Mouse (Mus musculus) gastrocnemius, adult 18-20 months (tissue): Measurements from ENCODE around the gene Acly. TPM values are rescaled to one million over a fixed set of nuclear protein-coding genes. Genes with fewer than 3 reads are reported as not detected.
"Not testable (repeated sequence)": the region's sequence is repeated elsewhere in the genome, so short reads cannot be mapped to it uniquely, and the experiment has no call there.

Experiments used
- DNase-seq: peaks from one replicate; pipeline ENCODE4 v3.0.0; 2021; ENCODE audit warnings: low spot score
- total RNA-seq, 2 experiments: library from RNA; stranded (reverse); gene quantifications; 2 replicates each; pipeline ENCODE4 v1.2.3; 2021

Gene Acly
- total RNA-seq, 2 experiments from 2014 or later: 9.5 to 12.2 TPM

- no peak for DNase-seq
Observed at GRCm38 (mm10) chr11:100546955-100547354, 19.2 kb upstream of the Acly start.

DNA sequence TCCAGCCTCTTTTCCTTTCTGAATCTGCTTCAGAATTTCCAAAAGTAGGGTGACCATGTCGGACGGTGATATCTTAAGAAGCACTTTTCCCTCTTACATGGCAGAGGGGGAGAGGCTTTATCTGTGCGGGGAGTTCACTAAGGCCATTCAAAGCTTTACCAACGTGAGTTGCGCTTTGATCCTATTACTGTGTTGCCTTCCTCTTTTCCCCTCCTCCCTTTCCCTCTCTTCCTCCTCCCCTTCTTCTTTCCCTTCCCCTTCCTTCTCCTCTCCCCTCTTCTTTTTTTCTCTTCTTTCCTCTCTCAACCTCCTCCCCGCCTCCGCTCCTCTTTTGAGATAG is 17.9 kb upstream of the Acly start:
- no peak for DNase-seq

- DNase-seq: peak; percentile 90
Observed at GRCm38 (mm10) chr11:100544832-100545745, 17.3 kb upstream of the Acly start, which contains the start of gene Ttc25. TSS of gene Ttc25 (plus strand) at chr11:100545607.

- no peak for DNase-seq
Observed at GRCm38 (mm10) chr11:100541577-100541976, 13.8 kb upstream of the Acly start.

DNA sequence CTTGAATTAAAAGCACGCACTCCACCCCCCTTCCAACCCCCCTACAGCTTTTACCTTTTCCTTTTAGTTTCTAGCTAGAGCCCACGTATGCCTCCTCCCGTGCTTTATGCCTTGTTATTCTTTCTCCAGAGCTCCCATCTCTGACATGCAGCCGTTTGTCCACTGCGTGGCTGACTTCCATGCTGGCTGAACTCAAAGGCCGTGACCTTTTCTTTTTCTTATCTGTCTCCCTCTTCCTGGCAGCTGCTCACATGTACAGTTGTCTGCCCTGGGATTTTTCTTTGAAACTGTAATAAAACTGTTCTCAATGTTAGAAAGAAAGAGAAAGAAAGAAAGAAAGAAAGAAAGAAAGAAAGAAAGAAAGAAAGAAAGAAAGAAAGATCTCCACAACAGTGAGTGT is 13.2 kb upstream of the Acly start:
- no peak for DNase-seq

GRCm38 (mm10) chr11:100536466-100536865 is 8.7 kb upstream of the Acly start:
- no peak for DNase-seq

DNA sequence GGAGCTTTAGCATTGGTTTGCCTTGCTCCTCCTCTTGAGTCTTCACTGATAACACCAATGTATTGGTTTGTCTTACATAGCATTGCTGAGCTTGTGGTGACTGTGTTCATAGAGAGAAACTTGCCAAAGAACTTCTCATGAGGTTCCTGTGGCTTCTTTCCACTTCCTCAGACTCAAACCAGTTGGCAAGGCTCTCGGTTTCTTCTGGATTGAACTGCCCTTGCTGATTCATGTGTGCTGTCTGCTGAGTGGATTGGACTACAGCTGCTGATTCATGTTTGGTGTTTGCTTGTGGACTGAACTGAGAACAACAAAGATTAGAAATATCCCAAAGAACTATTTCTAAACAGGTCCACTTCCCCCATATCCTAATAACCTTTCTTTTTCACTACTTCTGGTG is 8.2 kb upstream of the Acly start:
- no peak for DNase-seq

- not testable (repeated sequence) for DNase-seq
Observed at GRCm38 (mm10) chr11:100534821-100535220, 7.0 kb upstream of the Acly start.

DNA sequence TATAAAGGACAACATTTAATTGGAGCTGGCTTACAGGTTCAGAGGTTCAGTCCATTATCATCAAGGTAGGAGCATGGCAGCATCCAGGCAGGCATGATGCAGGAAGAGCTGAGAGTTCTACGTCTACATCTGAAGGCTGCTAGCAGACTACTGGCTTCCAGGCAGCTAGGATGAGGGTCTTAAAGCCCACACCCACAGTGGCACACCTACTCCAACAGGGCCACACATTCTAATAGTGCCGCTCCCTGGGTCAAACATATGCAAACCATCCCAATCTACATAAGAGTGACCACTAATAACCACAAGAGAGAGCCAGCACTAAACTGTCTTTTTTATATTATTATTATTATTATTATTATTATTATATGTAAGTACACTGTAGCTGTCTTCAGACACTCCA is 6.6 kb upstream of the Acly start:
- not testable (repeated sequence) for DNase-seq

DNA sequence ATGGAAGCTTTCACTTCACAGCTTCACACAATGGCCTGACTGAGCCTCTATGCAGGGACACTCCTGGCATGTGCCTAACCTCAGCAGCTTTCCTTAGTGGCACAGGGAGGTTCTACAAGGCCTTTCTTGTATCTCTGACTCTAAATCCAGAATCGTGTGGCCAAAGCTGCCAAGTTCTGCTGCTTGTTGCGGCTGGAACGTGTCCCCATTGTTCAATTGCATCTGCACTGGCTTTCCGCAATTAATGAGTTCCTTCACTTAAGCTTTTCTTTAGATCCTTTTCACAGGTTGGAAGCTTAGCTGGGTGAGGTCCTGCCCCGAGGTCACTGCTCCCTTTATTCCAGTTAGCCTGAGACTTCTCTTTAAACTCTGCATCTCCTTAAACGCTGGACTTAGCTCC is 6.1 kb upstream of the Acly start:
- no peak for DNase-seq

GRCm38 (mm10) chr11:100528375-100529165 is 770 bp upstream of the Acly start:
- DNase-seq: no peak

- DNase-seq: peak; percentile 41
Observed at GRCm38 (mm10) chr11:100527066-100527457, 738 bp downstream of the Acly start.

DNA sequence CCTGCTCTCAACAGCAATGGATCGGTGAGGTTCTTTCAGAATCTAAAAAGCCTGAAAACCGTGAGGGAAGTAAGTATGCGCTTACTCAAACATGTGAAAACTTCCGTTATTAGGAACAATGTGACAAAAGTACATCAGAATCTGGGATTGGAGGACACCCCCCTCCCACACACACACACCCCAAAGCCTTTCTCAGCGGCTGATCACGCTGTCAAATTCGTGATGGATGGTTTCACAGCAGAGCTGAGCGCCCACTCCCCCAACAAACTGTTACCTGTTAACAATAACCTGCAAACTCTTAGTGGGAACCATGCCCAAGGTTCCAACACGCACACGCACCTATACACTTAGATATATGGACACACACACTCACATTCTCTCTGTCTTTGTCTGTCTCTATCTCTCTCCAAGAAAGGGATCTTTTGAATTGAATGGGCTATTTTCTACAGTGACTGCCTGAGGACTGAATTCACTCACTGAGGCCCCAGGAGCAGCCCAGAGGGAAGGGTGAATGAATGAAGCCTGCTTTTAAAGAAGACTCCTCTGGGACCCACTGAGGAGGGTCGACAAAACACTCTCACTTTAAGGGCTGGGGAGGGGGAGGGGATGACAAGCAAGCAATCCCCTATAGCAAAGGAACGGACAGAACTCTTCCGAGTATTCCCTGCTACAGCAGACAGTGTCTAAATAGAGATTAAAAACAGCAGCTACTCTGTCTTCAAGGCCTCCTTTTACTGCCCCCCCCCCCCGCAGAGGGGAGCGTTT is 1.6 kb downstream of the Acly start:
- no peak for DNase-seq

GRCm38 (mm10) chr11:100524987-100525630 is 2.7 kb downstream of the Acly start:
- DNase-seq: no peak

DNA sequence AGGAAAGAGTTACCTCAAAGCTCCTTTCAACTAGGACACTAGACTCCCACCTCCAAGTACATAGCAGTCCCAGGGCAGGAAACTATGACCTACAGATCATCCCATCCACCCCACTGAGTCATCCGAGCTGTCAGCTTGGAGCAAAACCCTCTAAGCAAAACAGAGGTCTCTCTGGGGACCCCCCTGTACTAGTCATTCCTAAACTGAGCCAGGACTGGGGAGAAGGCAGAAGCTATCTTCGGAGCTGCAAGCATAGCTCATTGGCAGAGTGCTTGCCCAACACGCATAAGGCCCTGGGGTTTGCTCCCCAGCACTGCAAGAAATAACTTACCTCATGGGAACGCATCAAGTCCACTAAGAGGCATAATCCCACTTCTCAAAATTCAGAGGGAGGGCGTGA is 3.4 kb downstream of the Acly start:
- peak; percentile 74 for DNase-seq

- no peak for DNase-seq
Observed at GRCm38 (mm10) chr11:100520838-100521237, 7.0 kb downstream of the Acly start.

- no peak for DNase-seq
Observed at GRCm38 (mm10) chr11:100519188-100519587, 8.6 kb downstream of the Acly start.

- DNase-seq: peak; percentile 24
Observed at GRCm38 (mm10) chr11:100518188-100518591, 9.6 kb downstream of the Acly start.

- DNase-seq: no peak
Observed at GRCm38 (mm10) chr11:100516291-100516690, 11.5 kb downstream of the Acly start.

DNA sequence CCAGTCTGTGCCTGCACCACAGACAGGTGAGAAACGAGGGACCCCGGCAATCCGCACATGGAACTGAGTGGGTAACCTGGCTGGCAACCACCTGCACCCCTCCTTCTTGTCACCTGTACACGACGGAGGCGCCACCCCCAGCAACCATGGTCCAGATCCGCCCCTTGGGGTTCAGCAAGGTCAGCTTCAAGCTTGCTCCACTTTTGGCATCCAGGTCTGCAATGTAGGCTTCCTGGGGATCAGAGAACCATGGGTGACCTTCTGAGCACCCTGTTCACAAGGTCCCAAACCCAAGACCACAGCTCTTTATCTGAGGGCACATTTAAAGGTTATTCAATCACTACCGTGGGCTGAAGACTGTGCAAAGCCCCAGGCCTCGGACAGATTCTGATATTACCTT is 12.0 kb downstream of the Acly start:
- DNase-seq: no peak

GRCm38 (mm10) chr11:100515061-100515460 is 12.7 kb downstream of the Acly start:
- DNase-seq: no peak
